Mouse (Mus musculus) layer of hippocampus, adult 11-12 months (tissue): Measurements from ENCODE around the gene Cdkn2a.

Experiments used
- DNase-seq: peaks from one replicate; pipeline ENCODE4 v3.0.0; 2022; ENCODE audit warnings: low spot score

Gene Cdkn2a

DNA sequence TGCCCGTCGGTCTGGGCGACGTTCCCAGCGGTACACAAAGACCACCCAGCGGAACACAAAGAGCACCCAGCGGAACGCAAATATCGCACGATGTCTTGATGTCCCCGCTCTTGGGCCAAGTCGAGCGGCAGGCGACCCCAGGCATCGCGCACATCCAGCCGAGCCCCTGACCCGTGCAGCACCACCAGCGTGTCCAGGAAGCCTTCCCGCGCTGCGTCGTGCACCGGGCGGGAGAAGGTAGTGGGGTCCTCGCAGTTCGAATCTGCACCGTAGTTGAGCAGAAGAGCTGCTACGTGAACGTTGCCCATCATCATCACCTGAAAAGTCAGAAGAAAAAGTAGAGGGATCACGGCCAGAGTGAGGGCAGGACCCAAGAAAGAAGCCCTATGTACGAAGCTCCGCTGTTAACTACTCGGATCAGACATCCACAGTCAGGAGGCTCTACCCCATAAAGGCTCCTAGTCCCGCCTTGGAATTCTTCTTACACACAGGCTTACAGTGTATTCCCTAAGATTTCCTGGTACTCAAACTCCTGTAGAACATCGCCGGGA lies 17.7 kb downstream of the Cdkn2a start:
- no peak for DNase-seq

DNA sequence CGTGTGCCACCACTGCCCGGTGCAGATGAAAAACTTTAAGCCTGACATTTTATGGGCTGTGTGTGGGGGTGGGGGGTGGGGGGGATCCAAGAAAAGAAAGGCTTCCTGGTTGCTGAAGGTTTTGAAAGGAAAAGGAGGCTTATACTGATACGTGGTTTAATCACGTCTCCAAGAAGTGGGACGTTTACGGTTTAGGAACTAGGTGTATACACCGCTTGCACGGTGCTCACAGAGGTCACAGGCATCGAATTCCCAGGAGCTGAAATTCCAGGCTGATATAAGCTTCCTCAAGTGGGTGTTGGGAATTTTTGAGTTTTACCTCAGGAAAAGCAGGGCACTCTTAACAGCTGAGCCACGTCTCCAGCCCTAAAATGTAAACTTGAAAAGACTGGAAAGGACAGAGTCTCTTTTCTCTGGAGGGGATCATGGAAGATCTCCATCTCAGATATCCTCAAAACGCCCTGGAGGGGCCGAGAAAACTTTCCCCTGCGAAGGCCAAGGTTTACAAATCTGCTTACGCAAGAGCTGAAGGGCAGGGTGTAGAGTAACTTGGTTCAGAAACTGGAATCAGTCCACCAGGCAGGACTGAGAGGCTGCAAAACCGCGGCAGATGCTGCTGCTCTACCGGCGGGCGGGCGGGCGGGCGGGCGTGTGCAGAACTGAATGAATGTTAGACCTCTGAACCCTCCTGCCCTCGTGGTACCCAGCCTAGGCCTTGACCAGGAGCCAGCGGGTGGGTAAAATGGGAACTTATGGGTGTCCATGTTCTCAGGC lies 18.5 kb downstream of the Cdkn2a start:
- no peak for DNase-seq

DNA sequence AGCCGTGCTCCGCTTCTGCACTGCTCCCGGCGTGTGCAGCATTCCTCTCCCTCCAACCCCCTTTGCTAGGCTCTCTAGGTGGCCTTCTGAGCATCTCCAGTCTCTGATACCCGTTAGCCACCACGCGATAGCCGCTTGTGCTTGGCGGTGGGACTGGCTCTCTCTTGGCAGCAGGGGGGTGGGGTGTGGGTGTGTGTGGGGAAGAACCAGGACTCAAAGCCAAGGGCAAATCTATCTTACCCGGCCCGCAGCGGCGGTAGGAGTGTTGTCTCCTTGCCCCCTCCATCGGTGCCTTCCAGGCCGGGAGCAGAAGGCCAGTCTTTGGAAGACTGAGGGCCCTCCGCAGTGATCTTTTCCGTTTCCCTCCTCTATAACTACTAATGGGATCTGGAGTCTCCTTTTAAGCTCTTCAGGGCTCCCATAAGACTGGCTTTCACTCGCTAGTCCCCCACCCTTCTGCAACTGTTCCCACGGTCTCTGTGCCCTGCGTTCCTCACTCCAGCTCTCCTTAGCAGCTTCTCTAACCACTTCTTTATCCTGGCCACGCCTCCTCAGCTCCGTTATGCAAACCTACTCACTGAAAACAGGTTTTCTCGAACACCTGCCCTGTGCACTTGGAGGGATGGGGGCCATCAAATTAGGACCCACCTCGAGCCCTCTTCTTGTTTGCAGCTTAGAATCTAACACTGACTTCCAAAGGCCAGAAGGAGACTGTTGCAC lies 19.5 kb downstream of the Cdkn2a start:
- DNase-seq: no peak

DNA sequence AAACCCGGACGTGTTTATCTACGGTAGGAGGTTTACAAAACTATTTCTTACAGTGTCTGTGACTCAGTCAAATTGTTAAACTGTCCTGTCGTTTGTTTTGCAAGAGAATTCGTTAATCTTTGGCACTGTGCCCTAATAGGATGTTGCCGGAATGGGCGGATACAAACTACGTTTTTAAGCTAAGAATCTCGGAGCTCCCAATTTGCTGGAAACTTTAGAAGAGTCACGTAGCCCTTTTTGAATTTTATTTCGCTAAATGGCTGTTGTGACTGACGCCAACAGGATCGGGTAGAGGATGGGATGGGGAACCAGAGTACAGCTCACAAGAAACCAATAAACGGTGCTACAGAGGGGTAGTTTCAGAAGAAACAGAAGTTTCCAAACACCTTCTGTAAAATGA lies 20.4 kb downstream of the Cdkn2a start:
- DNase-seq: no peak

DNA sequence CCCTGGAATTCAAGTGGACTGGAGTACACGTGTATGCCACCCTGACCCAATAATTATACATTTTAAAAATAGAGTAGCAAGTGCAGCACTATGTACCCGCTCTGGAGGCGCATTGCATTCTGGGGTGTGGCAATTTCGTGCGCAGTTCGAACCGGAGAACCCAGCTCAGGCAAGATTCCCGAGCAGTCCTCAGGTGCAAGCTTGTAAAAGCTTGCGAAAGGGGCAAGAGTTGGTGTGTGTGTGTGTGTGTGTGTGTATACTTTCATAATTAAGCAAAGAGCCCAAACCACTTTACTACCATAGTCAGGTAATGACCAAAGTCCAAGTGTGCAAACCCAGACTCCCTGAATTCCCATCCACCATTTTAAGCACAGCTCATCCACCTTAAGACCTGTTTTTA lies 20.9 kb downstream of the Cdkn2a start:
- DNase-seq: no peak

DNA sequence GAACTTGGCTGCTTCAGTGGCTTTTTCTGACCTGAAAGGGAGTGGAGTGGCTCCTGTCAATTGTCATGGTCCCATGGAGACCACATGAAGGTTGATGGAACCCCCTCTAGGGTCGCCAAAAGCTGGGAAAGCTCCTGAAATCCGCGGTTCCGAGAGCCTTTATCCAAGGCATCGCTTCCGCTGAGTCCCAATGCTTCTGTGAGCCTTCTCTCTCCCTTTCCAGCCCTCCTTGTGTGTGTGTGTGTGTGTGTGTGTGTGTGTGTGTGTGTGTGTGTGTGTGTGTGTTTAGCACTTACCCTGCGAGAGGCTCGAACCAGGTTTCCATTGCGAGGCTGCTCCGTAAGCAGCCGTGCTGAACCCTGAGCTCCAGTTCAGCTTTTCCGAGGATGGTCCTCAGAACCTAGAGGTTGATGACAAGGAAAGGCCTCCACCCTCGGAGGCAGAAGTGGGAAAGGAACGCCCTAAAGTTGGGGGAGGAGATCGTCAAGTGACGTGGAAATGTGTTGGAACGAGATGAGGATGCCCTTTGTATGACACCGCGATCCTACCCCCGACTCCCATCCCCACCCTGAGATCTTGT lies 21.4 kb downstream of the Cdkn2a start:
- no peak for DNase-seq

DNA sequence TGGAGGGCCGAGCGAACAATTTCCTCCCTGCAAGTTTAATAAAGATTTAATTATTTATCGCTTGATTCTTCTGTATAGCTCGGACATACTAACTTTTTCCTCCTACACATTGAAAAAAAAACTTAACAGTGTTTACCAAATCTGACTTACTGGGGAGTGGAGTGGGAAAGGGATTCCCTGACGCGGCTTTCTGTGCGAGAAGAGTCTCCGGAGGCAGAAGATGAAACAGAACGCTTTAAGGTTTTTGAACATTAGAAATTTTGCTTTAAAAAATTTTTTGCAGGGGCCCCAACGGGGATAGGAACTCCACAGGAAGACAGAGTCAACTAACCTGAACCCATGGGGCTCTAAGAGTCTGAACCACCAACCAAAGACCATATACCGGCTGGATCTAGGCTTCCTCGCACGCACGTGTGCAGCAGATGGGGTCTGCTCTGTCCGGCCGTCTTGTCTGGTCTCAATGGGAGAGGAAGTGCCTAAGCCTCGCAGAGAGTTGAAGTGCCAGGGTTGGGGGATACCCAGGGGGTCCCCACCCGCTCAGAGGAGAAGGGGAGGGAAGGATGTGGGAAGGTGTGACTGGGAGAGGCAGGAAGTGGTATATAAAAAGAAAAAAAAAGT lies 22.2 kb downstream of the Cdkn2a start:
- no peak for DNase-seq

DNA sequence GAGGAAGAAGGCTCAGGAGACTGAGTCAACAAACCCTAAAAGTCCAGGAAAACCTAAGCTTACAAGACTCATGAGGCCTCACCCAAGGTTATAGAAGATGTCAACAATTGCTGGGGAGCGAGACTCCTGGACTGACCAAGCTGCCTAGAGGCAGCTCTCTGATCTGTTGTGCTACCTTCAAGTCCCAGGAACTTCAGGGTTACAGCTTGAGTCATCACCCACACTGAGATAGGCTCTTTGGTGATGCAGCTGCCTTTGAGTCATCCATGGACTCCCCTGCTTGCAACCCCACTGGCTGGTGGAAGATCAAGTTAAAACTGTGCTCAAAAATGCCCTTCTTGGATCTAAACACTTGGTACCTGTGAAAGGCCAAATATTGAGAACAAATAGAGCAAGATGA lies 36.7 kb downstream of the Cdkn2a start:
- no peak for DNase-seq

DNA sequence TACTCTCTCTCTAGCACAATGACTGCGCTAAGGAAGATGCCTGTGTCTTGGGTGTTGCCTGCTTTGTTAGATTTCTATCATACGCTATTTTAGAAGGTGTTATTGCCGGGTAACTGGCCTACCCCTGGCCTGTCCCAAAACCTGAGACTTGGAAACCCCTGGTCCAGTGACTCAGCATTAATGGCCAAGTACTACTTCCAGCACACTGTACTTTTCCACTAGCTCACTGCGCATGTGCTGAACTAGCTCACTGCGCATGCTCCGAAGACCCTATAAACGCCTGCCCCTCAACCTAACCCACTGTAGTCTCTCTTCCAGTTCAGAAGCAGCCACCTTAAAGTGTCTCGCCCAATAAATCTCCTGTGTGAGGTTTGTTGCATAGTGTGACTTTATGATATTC lies 60.0 kb downstream of the Cdkn2a start:
- DNase-seq: no peak
